Mouse (Mus musculus) layer of hippocampus, postnatal 36 days (tissue): ENCODE measurements around the gene Tmem240. TPM values are rescaled to one million over a fixed set of nuclear protein-coding genes. Genes with fewer than 3 reads are reported as not detected.
A peak's percentile ranks its signal among the peaks of the same experiment; 100 is the strongest.
"Not testable (repeated sequence)": the region's sequence is repeated elsewhere in the genome, so short reads cannot be mapped to it uniquely, and the experiment has no call there.

Experiments
- DNase-seq, 2 experiments: peaks; one replicate each; pipeline ENCODE4 v3.0.0; 2022
- total RNA-seq, 2 experiments: library from RNA; stranded (reverse); gene quantifications; 2 replicates each; pipeline ENCODE4 v1.2.3; 2021

Tmem240 gene
- total RNA-seq, 2 experiments from 2014 or later = 34.7 to 35.1 TPM

DNA sequence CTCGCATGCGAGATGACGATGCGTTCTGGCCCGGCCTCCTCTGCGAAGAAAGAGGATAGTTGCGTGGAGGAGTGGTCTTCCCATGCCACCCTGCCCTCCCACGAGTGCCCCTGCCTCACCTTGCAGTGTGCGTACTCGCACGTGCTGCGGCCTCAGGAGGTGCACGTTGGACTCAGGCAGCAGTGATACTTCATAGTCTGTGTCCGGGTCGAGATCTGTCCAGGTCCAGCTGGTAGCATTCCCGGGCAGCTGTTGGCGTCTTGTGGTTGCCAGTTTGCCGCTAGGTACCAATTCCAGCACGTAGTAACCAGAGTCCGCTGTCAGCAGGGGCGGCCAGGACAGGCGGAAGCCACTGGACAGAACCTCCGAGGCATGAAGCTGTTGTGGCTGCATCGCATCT is 36.0 kb downstream of the Tmem240 start:
- no peak for DNase-seq

DNA sequence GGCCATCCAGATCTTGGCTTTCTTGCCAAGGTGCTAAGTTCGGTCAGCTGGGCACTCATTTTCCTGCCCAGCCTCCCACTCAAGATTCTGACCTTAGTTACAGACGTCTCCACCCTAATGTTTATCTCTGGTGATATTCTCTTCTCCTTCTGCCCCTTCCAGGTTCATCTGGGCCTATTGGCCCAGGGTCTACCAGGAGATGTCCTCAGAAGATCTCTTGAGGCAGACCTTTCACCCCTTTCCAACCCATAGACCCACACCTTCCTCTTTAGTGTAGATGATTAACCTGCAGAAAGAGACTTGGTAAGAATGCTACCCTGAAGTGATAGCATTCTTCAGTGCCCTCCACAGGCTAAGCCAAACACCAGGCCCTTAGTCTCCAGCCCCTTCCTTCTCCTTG is 37.1 kb downstream of the Tmem240 start:
- DNase-seq = no peak

DNA sequence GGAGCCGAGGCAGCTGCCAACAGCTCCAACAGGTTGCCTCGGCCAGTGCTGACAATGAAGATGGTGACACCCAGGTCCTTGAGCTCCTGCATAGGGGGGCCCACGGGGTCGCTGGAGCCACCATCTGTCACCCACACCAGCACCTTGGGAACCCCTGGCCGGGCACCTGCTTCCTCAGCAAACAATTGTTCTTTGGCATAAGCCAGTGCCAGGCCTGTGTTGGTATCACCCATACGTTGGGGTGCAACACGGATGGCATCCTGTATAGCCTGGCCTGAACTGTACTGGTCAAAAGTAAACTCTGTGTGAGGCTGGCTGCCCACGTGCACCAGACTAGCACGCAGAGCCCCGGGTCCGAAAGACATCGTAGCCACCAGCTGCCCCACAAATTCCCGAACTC is 38.2 kb downstream of the Tmem240 start:
- no peak for DNase-seq

DNA sequence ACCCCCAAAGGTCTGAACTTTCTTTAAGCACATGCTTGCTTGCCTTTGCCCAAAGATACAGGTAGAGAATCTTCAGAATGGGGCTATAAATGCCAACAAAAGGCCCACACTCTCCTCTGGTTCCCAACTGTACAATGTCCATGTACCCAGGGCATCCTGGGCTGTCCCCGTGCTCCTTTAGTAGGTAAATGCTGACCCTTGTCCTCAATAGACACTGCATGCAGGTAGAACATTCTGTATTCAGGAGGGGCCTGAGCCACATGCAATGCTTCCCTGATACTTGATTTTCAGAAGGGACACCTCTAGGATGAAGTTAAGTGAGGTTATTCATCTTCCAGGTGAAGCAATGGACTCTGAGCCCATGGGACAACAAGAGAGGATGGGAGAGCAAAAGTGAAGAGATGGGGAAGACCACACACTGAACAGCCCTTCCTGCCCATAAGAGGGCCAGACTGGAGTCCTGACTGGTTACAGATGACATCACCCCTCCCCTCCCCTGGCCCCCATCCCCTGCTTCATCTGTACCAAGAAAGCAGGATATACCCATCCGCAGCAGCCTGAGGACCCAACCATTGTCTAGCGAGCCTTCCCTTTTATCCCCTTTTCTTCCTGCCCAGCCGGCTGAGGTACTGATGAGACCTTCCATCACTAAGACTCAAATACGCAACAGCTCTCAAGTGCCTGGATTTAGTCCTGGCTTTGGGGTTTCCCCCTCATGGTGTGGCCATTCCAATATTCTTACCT is 38.9 kb downstream of the Tmem240 start:
- no peak for DNase-seq

DNA sequence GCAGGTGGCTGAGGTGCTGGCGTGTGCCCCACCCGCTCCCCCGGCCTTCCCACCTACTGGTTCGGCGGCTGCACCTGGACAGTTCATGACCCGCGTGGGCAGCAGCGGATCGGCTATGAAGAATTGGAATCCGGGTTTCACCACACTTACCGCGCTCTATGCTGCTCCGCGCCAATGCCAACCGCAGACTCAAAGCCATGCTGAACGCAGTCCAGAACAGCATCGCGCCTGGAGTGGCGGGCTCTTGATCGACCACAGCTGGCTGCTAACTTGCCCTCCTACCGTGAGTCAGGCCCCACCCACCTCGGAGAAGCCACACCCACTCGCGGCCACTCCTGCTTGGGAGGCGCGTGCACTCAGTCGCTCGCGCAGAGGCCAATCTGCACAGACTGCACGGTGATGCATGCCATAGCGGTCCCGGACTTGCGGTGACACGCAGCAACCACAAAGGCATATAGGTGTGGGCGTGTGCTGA is 39.7 kb downstream of the Tmem240 start, which contains the start of gene Vwa1:
Gene Vwa1 (minus strand): TSS at position 419 of the 475 bp plus-strand sequence.
- DNase-seq = peak; percentile 81 to 83

DNA sequence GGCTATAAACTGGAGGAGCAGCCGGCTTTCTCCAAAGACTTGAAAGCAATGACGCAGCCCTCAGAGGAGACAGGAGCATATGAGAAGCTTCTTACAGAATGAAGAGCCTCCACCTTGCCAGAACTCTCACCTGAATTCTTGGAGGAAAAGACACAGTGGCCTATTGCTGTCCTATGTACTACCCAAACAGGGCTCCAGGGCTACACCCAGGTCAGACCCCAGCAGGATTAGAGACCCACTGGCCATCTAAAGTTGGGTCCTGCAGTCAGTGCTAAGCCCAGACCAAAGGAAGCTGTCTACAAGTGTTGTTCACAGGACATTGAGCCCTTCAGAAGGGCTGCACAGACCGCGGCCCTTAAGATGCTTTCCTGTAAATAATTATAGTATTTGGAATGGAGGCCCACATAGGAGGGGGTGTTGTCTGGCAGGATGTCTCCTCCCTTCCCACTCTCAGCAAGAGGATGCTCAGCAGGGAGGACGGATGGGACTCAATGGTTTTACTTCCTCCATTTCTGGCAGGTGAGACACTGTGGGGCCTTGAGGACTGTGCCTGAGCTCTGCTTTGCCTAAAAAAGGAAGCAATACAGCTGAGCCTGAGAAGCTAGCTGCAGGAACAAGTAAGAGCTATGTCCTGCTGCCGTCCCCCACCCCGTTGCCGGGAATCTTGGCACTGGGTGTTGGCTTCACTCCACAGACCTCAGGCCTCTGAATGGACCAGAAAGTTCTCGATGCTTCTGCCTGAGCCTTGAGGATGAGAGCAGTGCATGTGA is 40.6 kb downstream of the Tmem240 start:
- peak in 1 of 2 experiments; percentile 50 for DNase-seq

DNA sequence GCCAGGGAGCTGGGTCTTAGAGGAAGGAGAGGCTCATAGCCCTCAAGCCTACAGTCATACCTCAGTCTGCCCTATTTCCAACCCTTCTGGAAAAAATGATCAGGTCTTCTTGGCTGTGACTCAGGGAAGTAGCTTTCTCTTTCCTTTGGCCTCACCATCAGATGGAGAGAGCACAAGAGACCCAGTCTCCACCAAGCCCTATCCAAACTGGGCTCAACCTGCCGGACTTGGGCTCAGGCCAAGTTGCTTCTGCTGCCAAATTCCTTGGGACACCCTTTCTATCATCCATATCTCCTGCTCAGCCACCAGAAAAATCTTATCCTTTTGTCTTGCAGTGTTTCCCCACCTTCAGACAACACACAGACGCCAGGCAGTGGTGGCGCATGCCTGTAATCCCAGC is 41.3 kb downstream of the Tmem240 start:
- DNase-seq = no peak

DNA sequence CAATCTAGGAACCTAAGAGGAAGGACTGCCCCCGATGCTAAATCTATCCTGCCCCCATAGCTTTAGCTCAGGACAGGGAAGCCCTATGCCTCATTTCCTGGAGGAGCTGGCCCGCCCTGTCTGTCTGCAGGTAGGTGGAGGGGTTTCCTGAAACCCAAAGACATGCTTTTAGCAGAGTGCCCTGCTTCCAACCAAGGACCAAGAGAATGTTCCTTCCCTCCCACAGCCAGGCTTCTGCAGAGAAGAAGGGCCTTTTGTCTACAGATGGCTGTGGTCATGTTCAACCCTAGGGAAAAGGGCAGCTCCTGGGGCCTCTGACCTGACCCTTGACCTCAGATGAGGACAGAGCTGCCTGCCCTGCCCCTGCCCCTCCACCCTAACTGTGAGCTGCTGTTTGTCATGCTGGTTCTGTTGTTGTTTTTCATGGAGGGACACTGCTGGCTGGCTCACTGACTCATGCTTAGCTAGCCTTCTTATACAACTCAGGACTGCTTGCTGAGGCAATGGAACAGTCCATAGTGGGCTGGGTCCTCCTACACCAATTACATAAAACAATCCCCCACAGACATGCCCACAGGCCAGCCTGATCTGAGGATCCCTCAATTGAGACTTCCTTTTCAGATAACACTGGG is 42.2 kb downstream of the Tmem240 start:
- DNase-seq = no peak

DNA sequence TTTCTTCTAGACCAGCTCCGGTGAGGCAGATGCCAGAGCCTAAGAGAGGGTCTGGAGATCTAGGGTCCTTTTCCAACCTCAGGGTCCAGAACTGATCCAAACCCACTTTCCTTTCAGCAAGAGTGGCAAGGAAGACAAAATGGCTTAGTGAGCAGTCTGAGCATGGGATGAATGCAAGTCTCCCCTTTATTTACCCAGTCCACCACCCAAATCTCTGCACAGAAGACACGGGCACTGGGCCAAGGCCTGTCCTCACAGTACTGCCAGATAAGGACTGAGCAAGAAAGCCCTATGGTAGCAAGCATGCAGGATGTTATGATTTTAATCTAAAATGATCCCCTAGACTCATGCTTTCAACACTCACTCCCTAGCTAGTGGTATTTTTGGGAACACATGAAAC is 43.2 kb downstream of the Tmem240 start:
- DNase-seq = no peak

DNA sequence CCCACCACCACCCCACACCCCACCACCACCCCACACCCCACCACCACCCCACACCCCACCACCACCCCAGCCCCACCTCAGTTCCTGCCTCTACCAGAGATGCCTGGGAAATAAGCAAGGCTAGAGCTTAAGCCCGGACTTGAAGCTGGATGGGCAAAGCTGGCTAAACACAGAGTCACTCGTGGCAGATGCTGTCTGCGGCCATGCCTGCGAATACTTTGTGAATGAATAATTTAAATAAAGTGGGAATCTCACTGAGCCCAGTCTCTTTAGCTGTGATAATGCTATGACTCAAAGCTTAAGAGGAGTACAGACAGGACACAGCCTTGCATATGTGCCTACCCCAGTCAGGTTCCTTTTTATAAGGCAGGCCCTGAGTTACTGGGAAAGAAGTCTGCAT is 44.9 kb downstream of the Tmem240 start:
- DNase-seq = no peak

DNA sequence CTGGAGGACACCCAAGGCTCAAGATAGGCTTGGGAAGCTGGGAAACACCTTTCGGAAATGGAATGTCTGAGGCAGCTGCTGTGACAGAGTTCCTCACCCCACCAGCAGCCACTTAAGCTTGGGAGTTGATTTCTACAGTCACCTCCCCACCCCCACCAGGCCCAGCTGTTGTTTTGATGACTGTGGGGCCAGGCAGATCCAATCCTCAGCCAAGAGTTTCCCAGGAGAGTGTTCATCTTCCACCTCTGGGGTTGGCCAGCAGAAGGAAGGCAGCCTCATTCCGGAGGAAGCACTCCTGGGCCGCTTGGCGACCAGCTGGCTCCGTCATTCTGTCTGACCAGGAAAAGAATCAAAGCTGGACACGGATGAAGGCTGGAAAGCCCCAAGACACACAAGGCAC is 46.3 kb downstream of the Tmem240 start:
- DNase-seq = no peak

DNA sequence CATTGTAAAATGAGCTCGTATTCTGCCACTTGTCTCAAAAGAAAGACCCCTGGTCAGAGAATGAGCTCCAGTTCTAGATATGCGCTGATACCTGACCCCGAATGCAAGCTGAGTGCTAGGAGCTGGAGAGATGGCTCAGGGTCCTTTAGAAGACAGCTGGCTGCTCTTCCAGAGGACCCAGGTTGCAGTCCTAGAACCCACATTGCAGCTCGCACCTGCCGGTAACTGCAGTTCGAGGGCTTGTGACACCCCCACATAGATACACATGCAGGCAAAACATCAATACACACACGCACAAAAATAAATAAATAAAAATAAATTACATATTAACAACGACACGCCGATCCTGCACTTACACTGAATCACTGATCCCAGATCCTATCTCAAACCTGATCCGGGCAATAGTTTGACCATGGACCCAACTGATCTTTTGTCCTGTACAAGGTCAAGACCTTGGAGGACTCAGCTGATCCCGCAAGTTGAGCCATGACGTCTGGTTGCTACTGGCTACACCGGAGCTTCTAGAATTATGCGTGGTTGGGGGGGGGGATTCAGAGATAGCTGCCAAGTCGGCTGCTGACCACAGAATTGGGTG is 49.0 kb downstream of the Tmem240 start:
- DNase-seq = no peak

DNA sequence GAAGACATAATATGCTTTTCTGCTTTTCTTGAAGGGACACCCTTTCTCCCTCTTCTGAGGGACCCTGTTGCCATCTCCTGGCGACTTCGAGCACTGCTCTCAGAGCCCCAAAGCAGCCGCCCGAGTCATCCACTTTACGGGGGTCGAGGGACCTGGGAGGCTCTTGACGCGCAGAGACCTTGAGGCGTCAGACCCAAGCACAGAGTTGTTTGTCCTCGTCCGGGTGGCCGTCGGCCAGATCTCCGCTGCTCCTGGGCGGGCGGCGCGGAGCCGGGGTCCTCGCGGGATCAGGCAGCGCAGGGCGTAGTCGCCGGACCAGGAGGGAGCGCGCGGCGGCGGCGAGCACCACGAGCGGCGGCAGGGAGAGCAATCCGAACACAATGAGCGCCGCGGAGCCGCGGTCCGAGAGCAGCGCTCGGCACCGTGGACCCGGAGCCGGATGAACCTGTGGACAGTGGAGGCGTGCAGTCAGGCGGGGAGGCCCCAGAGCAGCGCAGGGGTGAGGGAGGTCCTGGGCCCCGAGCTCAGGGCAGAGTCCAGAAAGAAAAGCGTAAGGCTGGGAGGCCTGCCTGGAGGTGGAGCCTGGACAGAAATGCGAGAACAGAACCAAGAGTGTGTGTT is 49.6 kb downstream of the Tmem240 start:
- peak; percentile 74 to 81 for DNase-seq

DNA sequence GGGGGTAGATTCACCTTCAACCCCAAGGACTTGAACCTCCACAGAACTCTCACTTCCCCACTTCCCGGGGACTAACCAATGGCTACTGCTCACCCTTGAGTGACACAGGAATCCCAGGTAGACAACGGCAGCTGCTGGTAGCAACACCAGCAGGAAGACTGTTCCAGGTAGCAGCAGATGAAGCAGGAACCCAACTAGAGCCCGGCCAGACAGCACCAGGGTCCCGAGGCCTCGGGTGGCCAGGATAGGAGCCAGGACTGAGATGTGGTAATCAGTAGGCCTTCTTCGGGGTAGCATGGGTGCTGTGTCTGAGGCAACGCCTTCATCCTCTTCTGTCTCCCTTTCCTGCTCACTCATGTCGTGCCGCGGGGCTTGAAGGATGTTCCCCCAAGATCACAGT is 50.6 kb downstream of the Tmem240 start:
- no peak for DNase-seq

DNA sequence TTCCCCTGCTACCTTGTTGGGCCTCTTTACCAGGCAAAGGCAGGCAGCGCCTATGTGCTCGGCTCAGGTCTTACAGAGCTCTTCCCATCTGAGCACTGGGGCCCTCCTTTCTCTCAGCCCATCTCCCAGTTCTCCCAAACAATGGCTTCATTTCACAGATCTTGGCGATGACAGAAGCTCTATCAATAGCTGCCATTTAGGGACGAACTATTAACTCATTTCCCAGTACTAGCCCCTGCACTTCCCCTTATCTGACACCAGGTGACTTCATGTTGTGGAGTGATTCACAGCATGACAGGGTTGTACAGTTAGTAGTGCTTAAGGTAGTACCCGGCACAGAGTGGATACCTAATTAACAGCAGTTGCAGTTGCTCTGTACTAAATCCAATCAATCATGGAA is 51.2 kb downstream of the Tmem240 start, which contains the start of gene Tmem88b:
Gene Tmem88b (minus strand): TSS at position 56 of the 400 bp plus-strand sequence.
- DNase-seq = no peak

DNA sequence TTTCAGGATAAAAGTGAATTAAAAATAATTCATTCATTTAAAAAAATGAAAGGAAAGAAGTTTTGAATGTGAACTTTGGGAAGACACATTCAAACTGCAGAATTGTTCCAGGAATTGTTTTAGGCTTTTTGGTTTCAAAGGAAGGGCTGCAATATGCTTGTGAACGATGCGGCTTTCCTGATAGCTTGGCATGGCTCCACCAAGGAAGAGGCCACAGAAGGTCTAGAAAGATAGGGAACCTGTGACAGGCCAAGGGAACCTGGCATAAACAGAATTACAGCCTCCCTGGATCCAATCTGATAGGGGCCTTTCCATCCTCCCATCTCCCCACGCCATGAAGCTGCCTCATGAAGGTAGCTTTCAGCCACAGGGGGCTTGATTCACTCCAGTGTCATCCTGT is 53.7 kb downstream of the Tmem240 start:
- no peak for DNase-seq

DNA sequence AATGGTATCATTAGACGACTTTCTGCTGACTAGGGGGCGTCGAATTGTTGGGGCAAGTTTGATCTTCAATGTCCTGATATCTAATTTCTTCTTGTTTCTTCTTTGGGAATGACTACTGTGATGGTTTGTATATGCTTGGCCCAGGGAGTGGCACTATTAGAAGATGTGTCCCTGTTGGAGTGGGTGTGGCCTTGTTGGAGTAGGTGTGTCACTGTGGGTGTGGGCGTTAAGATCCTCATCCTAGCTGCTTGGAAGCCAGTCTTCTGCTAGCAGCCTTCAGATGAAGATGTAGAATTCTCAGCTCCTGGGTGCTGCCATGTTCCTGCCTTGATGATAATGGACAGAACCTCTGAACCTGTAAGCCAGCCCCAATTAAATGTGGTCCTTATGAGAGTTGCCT is 54.2 kb downstream of the Tmem240 start:
- DNase-seq = not testable (repeated sequence)

DNA sequence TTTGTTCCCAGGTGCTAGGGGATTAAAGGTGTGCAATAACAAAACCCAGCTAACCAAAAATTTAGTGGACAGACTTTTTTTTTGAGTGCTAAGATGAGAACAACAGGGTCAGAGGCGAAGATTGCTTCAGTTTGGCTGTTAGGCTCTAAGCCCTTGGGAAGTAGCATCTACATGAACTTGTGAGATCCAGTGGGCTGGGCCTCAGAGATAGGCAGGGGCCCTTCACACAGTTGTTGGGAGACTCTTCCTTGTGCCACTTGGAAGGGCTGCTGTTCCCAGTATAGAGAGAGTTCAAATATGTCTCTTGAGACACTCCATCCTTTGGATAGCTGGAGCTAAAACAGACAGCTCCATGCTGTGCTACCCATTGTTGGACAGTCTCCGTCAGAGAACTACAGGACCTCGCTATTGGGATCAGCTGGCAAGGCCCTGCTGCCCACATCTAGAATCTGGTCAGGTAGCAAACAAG is 55.5 kb downstream of the Tmem240 start, which contains the start of gene Ankrd65:
Gene Ankrd65 (plus strand): TSS at position 419 of the 469 bp plus-strand sequence.
- DNase-seq = no peak
